Mouse (Mus musculus) kidney, embryonic 15.5 days (tissue): ENCODE data around the gene Gm42417. TPM values are rescaled to one million over a fixed set of nuclear protein-coding genes. Genes with fewer than 3 reads are reported as not detected.
A peak's percentile ranks its signal among the peaks of the same experiment; 100 is the strongest.

ENCODE experiments used
- ATAC-seq: fragments of 200-750 bp; cut with Nextera tagmentation; replicated peaks from 2 replicates; pipeline ENCODE4 v1.8.0; 2017; ENCODE audit warnings: moderate TSS enrichment; ENCODE audit not compliant: low FRiP score
- H3K27ac ChIP-seq: fragments of 300-500 bp; sonication (generic); 2 replicates; pipeline ENCODE4 v1.5.1; 2015; ENCODE audit warnings: mild to moderate bottlenecking, inconsistent platforms
- H3K27me3 ChIP-seq: fragments of 300-500 bp; sonication (generic); 2 replicates; pipeline ENCODE4 v1.6.1; 2015; ENCODE audit warnings: inconsistent platforms
- H3K36me3 ChIP-seq: fragments of 300-500 bp; sonication (generic); 2 replicates; pipeline ENCODE4 v1.6.1; 2015; ENCODE audit warnings: inconsistent platforms
- H3K4me1 ChIP-seq: fragments of 300-500 bp; sonication (generic); 2 replicates; pipeline ENCODE4 v1.6.1; 2015; ENCODE audit warnings: inconsistent platforms
- H3K4me2 ChIP-seq: fragments of 300-500 bp; sonication (generic); 2 replicates; pipeline ENCODE4 v1.6.1; 2015; ENCODE audit warnings: moderate library complexity, mild to moderate bottlenecking, inconsistent platforms
- H3K4me3 ChIP-seq: fragments of 300-500 bp; sonication (generic); replicated peaks from 2 replicates; pipeline ENCODE4 v1.5.1; 2015; ENCODE audit warnings: mild to moderate bottlenecking, inconsistent platforms
- H3K9ac ChIP-seq: fragments of 300-500 bp; sonication (generic); 2 replicates; pipeline ENCODE4 v1.6.1; 2015; ENCODE audit warnings: mild to moderate bottlenecking, inconsistent platforms
- H3K9me3 ChIP-seq: fragments of 300-500 bp; sonication (generic); replicated peaks from 2 replicates; pipeline ENCODE4 v1.6.1; 2016; ENCODE audit warnings: inconsistent platforms
- WGBS: fragments of 180-500 bp; shearing (Covaris S2); methylation state at CpG from one replicate; pipeline ENCODE4 v1.1.7; 2015; ENCODE audit warnings: mixed read lengths; 5-methylcytosine and 5-hydroxymethylcytosine counted together
- polyA plus RNA-seq: library from polyadenylated mRNA; unstranded; fragments of >200 nt; fragmentation: Nextera tagmentation; extraction: Ambion mirVana; gene quantifications from 2 replicates; pipeline ENCODE4 v1.2.1, GENCODE M21; 2015

Gm42417 gene
- polyA plus RNA-seq, 1 experiment from 2014 or later: 0.32 TPM

DNA sequence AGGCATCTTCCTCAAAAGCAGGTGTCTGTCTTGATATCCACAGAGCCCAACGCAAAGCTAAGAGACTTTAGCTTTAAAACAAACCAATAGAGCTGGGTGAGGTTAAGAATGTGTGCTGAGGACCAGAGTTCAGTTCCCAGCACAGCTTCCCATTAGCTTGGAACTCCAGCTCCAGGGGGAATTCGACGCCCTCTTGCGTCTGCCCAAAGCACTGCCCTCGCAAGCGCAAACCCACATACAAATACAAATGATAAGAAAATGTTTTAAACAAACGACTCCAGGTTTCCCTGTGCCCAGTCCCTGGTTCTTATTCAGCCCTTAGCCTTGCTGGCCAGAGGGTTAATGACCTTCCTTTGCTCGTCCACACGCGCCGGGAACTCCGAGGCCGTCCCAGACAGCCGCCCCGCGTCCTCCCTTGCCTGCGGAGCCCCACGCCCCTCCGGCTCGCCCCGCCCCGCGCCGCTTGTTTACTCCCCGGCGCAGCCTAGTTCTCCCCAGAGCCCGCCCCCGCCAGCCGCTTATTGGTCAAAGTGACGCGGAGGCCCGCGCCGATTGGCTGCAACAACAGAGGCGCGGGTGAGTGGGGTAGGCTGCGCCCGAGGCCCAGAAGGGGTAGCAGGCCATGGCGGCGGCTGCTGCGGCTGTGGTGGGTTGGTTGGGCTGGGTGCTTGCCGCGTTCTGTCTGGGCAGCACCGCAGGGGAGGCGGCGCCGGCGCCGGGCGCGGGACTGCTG lies 27.8 kb downstream of the Gm42417 start, which contains the start of gene Cnnm3:
Gene Cnnm3 (plus strand): TSS at position 579 of the 733 bp plus-strand sequence.
- Histone ChIP-seq H3K36me3 (peaks cover 26% of the 10 kb centered on the region), H3K4me2 (peak within 1 kb of the TSS; percentile 93), H3K27ac (peak within 1 kb of the TSS; percentile 100), H3K27me3 (no peaks in the 10 kb centered on the region), H3K9ac (peak within 1 kb of the TSS; percentile 94), H3K9me3 (no peaks in the 10 kb centered on the region), H3K4me3 (peak within 1 kb of the TSS; percentile 99), H3K4me1 (peaks cover 28% of the 10 kb centered on the region)
- peak; percentile 98 for ATAC-seq
- 2% methylated on average over 43 of the region's 51 CpGs for WGBS

DNA sequence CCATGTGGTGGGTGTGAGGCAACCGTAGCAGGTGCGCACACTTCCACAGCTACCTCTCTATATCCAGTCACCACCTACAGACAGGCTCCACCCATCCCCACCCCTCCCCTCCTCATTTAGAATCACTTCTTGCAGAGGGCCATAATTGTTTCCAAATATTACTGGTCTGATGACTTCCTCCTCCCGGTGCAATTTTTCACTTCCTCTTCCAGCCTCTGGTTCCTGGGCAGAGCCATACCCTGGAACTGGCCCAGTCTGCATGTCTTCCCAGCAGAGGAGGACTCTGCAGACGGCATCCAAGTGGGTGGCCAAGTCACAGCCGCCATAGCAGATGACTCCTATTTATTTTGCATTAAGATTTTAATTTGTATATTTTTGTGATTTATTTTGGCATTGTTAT lies 31.0 kb downstream of the Gm42417 start:
- WGBS: 83% methylated on average over 5 of the region's 5 CpGs

DNA sequence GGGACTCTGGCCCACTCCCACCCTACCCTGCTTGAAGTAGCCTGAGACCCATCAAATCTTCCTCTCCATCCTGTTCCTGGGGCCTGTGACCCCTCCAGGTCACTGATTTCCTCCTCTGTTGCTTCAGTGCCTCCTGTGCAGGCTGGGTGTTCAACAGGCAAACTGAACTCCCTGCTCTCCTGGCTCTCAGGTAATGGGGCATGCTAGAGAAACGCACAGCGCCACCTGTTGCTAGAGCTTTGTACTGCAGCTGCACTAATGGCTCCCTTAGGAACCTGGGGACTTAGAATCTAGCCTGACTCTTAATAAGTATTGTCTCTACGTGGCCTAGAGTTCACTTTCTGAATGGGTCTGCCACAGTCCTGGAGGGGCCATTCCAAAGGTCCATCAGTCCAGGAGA lies 38.0 kb downstream of the Gm42417 start:
- no peaks in the 10 kb centered on the region for H3K9me3 ChIP-seq
- H3K4me3 ChIP-seq: no peak overlapping the region
- ATAC-seq: peak; percentile 46; the same call in 1 of the 2 replicates
- H3K9ac ChIP-seq: no peak overlapping the region
- H3K36me3 ChIP-seq: peaks cover 34% of the 10 kb centered on the region
- no peaks in the 10 kb centered on the region for H3K4me1 ChIP-seq
- H3K27ac ChIP-seq: no peak overlapping the region
- no peaks in the 10 kb centered on the region for H3K27me3 ChIP-seq
- WGBS: 7% methylated on average over 3 of the region's 3 CpGs
- H3K4me2 ChIP-seq: no peak overlapping the region

More for the DNA sequence above, 31.0 kb downstream of the Gm42417 start:
- H3K4me1 ChIP-seq: peaks cover 6% of the 10 kb centered on the region
- no peaks in the 10 kb centered on the region for H3K27me3 ChIP-seq
- H3K9me3 ChIP-seq: no peaks in the 10 kb centered on the region
- peaks cover 18% of the 10 kb centered on the region for H3K36me3 ChIP-seq
- no peak for ATAC-seq
- no peak overlapping the region for H3K27ac ChIP-seq
- H3K4me2 ChIP-seq: no peak overlapping the region
- no peak overlapping the region for H3K4me3 ChIP-seq
- no peak overlapping the region for H3K9ac ChIP-seq

DNA sequence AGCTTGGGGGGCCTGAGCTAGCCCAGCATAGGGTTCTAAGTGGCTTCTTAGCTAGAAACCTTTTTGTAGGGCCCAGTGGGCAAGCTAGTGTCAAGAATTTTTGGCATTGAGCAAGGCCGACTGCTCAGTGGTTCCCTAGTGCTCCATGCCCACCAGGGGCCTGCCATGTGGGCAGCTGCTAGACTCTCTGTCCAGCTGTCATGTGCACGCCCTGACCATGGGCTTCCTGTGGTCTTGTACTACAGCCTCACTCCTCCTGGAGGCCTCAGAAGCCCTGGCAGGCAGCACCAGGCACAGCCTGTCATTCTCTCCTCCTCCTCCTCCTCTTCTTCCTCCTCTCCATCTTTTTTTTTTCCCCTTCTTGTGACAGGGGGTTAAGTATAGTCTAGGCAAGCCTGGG lies 41.9 kb downstream of the Gm42417 start:
- no peak for ATAC-seq
- peaks cover 21% of the 10 kb centered on the region for H3K36me3 ChIP-seq
- no peak overlapping the region for H3K4me3 ChIP-seq
- H3K27me3 ChIP-seq: no peaks in the 10 kb centered on the region
- no peak overlapping the region for H3K4me2 ChIP-seq
- H3K9me3 ChIP-seq: no peaks in the 10 kb centered on the region
- no peak overlapping the region for H3K9ac ChIP-seq
- WGBS: 74% methylated on average over 2 of the region's 2 CpGs
- H3K27ac ChIP-seq: no peak overlapping the region
- peaks cover 7% of the 10 kb centered on the region for H3K4me1 ChIP-seq

DNA sequence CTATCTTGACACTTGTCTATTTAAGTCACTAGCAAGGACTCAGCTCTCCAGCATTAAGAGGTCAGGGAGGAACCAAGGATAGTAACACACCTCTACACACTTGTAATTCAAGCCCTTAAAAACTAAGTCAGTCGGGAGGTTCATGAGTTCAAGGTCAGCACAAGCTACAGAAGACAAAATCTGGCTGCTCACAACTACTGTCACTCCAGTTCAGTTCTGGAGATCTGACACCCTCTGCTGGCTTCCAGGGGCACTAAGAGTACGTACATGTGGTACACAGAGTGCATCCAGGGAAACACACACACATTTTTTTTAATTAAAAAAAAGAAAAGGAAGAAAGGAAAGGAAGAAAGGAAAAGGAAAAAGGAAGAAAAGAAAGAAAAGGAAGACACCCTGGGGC lies 42.5 kb downstream of the Gm42417 start:
- Histone ChIP-seq H3K9me3 (no peaks in the 10 kb centered on the region), H3K4me2 (no peak overlapping the region), H3K27me3 (no peaks in the 10 kb centered on the region), H3K4me1 (peaks cover 10% of the 10 kb centered on the region), H3K9ac (no peak overlapping the region), H3K4me3 (no peak overlapping the region), H3K36me3 (peaks cover 21% of the 10 kb centered on the region), H3K27ac (no peak overlapping the region)
- WGBS: 41% methylated on average over 2 of the region's 2 CpGs
- ATAC-seq: no peak

DNA sequence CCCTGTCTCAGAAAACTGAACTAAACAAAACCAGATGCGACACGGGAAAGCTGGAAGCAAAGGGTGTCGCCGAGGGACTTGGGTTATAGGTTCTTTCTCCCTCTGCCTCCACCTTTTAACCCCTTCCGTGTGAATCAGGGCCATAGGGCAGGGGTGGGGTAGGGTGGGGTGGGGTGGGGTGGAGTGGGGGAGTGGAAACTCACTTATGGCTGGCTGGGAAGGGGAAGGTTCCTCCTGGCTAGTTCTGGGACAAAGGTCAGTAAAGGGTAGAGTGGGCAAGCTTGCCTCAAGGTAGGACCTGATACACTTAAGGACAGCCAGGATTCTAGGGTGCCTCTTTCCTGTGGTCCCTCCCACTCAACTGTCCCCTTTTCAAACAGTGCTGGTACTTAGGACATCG lies 45.9 kb downstream of the Gm42417 start:
- H3K4me3 ChIP-seq: no peak overlapping the region
- ATAC-seq: no peak
- no peak overlapping the region for H3K27ac ChIP-seq
- H3K36me3 ChIP-seq: peaks cover under 1% of the 10 kb centered on the region; the same call in 1 of the 2 replicates
- 60% methylated on average over 6 of the region's 6 CpGs for WGBS
- H3K4me2 ChIP-seq: no peak overlapping the region
- H3K4me1 ChIP-seq: peaks cover 10% of the 10 kb centered on the region
- H3K27me3 ChIP-seq: no peaks in the 10 kb centered on the region
- no peak overlapping the region for H3K9ac ChIP-seq
- no peaks in the 10 kb centered on the region for H3K9me3 ChIP-seq

DNA sequence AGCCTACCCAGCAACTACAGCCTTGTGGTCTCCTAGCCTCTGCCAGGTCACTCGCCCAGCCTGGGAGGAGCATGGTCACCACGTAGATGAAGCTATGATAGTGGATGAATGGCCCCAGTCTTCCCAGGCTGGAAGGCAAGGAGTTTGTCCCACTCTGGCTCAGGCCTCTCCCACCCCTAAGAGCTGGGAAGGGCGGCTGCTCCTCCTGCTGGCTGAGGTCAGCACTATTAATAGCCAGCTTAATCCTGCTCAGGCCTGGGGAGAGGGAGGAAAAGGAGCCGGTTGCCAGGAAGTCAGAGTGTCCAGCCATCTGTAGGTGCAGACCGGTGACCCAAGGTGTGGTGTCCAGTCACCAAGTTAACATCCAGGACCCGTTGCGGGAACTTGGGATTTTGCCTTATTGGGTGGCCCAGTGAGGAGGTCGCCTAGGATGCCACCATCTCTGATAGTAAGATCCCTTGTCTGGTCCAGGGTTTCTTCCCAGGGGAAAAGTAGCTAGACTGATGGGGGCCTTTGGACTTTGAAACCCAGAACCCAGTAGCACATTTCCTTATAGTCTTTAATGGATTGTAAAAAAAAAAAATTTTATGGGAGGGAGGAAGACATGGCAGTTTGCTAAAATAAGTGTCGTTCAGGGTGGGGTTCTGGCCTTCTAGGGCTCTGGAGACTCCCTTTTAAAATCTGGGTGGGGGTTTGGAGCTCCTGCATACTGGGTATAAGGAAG lies 46.7 kb downstream of the Gm42417 start:
- peak; percentile 89 for ATAC-seq
- no peak overlapping the region for H3K4me2 ChIP-seq
- H3K27me3 ChIP-seq: no peaks in the 10 kb centered on the region
- 33% methylated on average over 9 of the region's 9 CpGs for WGBS
- no peaks in the 10 kb centered on the region for H3K36me3 ChIP-seq
- no peak overlapping the region for H3K4me3 ChIP-seq
- no peaks in the 10 kb centered on the region for H3K9me3 ChIP-seq
- no peak overlapping the region for H3K9ac ChIP-seq
- H3K27ac ChIP-seq: no peak overlapping the region
- H3K4me1 ChIP-seq: peaks cover 10% of the 10 kb centered on the region

DNA sequence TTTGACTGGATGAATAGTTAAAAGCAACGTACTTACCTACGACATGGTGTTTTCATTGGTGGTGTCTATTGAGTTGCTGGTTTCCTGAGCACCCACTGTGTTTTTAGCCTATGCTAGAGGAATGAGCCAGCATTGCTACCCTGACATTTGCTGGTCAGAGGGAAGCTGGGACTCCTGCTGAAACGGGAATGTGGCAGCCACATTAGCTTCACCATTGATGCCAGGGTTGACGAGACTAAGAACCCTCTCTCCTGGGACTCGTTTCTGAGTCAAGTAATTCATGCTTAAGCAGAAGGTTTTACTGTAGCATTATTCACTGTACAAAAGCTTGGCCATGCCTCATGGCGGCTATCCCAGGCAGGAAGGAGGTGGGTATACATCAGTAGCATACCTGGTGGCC lies 49.6 kb downstream of the Gm42417 start:
- 82% methylated on average over 6 of the region's 6 CpGs for WGBS
- H3K27me3 ChIP-seq: no peaks in the 10 kb centered on the region

DNA sequence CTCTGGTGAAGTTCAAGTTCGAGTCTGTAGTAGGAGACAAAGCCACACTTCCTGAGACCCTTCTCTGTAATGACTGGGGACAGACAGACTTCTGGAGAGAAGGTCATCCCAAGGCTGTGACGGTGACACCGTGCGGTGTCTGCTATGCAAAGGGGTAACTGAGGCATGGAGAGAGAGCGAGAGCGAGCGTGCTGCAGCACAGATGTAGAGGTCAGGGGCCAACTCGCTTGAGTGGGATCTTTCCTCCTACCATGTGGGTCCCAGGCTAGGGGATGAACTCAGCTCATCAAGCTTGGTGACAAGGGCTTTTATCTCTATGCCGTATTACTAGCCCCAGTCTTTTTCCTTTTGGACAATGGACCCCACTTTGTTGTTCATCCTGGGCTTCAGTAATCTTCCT lies 52.1 kb downstream of the Gm42417 start:
- H3K9ac ChIP-seq: no peak overlapping the region
- no peaks in the 10 kb centered on the region for H3K36me3 ChIP-seq
- no peak overlapping the region for H3K4me2 ChIP-seq
- no peaks in the 10 kb centered on the region for H3K9me3 ChIP-seq
- 61% methylated on average over 9 of the region's 9 CpGs for WGBS
- no peaks in the 10 kb centered on the region for H3K27me3 ChIP-seq
- peak; percentile 60 for ATAC-seq
- no peak overlapping the region for H3K4me3 ChIP-seq
- H3K4me1 ChIP-seq: peaks cover 27% of the 10 kb centered on the region
- H3K27ac ChIP-seq: no peak overlapping the region

More for the DNA sequence above, 49.6 kb downstream of the Gm42417 start:
- H3K27ac ChIP-seq: no peak overlapping the region
- ATAC-seq: no peak
- H3K4me2 ChIP-seq: no peak overlapping the region
- no peak overlapping the region for H3K4me3 ChIP-seq
- H3K36me3 ChIP-seq: no peaks in the 10 kb centered on the region
- H3K9me3 ChIP-seq: no peaks in the 10 kb centered on the region
- peaks cover 25% of the 10 kb centered on the region for H3K4me1 ChIP-seq
- no peak overlapping the region for H3K9ac ChIP-seq

DNA sequence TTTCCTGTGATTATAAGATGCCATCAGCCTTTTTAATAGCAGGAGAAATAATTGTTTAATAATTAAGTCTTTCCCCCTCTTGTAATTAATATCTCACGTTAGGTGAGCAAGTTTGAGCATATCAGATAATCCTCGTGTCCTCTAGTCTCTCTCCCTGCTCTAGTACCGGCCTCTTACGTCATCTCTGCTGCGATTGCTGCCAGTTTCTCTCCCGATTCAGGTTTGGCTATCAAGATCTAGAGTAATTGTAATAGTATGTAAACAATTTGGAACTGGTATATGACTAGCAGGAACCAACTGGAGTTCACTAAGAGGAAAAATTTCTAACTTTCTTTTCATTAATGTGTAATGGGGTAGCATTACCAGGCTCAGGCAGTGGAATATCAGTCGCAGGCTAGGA lies 54.1 kb downstream of the Gm42417 start:
- WGBS: 79% methylated on average over 7 of the region's 7 CpGs
- Histone ChIP-seq H3K4me2 (no peak overlapping the region), H3K9me3 (no peaks in the 10 kb centered on the region), H3K4me3 (no peak overlapping the region), H3K36me3 (no peaks in the 10 kb centered on the region), H3K27ac (no peak overlapping the region), H3K9ac (no peak overlapping the region), H3K27me3 (no peaks in the 10 kb centered on the region), H3K4me1 (peaks cover 43% of the 10 kb centered on the region)
- ATAC-seq: no peak

DNA sequence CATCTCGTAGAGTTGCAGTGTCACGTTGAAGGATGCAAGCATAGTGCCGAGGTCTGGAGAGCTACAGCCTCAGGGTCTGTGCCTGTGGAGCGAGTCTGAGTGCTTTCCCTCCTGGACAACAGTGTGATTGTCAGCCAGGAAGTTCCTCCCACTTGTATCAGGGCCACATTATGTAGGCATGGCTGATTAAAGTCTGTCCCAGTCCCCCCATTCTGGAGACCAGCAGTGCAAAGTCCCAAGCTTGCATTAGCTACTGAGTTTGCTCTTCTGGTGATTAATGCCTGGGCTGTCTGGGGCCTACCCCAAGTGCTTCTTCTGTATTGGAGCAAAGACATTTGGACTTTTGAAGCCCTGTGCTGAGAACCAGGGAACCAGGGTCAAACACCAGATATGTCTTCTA lies 55.4 kb downstream of the Gm42417 start:
- H3K4me3 ChIP-seq: no peak overlapping the region
- no peaks in the 10 kb centered on the region for H3K27me3 ChIP-seq
- no peak for ATAC-seq
- H3K4me2 ChIP-seq: no peak overlapping the region
- WGBS: 43% methylated on average over 4 of the region's 4 CpGs
- H3K27ac ChIP-seq: no peak overlapping the region
- no peak overlapping the region for H3K9ac ChIP-seq
- no peaks in the 10 kb centered on the region for H3K36me3 ChIP-seq
- peaks cover 55% of the 10 kb centered on the region for H3K4me1 ChIP-seq
- H3K9me3 ChIP-seq: no peaks in the 10 kb centered on the region
